Mouse (Mus musculus): ENCODE measurements around the gene Klhl5. TPM values are rescaled to one million over a fixed set of nuclear protein-coding genes. Genes with fewer than 3 reads are reported as not detected.
A peak's percentile ranks its signal among the peaks of the same experiment; 100 is the strongest.
"Not testable (repeated sequence)": the region's sequence is repeated elsewhere in the genome, so short reads cannot be mapped to it uniquely, and the experiment has no call there.

Klhl5 gene
- polyA plus RNA-seq, 1 experiment from 2014 or later = 72.0 TPM

DNA sequence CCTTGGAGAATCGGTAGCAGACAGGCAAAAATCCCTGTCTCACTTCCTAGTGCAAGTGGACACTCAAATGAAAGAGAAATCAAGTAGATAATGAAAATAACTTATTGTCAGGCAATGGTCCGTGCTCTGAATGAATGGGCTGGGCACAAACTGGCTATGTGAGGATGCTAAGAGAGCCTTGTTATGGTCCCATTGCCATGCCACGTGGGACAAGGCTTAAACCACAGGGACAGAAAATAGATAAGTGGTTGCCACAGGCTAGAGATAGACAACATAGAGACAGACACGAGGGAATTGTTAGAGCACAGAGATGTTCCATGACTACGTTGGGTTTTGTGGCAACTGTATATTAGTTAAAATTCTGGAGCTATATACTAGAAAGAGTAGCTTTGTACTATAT is 6.1 kb upstream of the Klhl5 start:
- WGBS = 70% methylated on average over 5 of the region's 5 CpGs
- DNase-seq (ENCODE audit: low spot score) (no peak), ATAC-seq (no peak)
- no peaks in the 10 kb centered on the region for H3K9me3 ChIP-seq (ENCODE audit: low read length)
- H3K27me3 ChIP-seq (replicated peaks; ENCODE audit: insufficient read depth, low read length) = no peaks in the 10 kb centered on the region
- H3K9ac ChIP-seq (replicated peaks; ENCODE audit: low read depth) = no peak overlapping the region
- no peak for TF ChIP-seq CTCF (IDR thresholded peaks at IDR 0.05)
- TF ChIP-seq EP300 (IDR thresholded peaks at IDR 0.05) = no peak
- H3K36me3 ChIP-seq (ENCODE audit: insufficient read depth, low read length) = no peaks in the 10 kb centered on the region
- H3K4me3 ChIP-seq (ENCODE audit: low read depth, low read length) = no peak overlapping the region
- no peak overlapping the region for H3K4me2 ChIP-seq (replicated peaks; ENCODE audit: low read depth, low read length)
- H3K27ac ChIP-seq (ENCODE audit: low read length) = no peak overlapping the region
- H3K4me1 ChIP-seq (ENCODE audit: insufficient read depth, low read depth, low read length) = peaks cover 10% of the 10 kb centered on the region

DNA sequence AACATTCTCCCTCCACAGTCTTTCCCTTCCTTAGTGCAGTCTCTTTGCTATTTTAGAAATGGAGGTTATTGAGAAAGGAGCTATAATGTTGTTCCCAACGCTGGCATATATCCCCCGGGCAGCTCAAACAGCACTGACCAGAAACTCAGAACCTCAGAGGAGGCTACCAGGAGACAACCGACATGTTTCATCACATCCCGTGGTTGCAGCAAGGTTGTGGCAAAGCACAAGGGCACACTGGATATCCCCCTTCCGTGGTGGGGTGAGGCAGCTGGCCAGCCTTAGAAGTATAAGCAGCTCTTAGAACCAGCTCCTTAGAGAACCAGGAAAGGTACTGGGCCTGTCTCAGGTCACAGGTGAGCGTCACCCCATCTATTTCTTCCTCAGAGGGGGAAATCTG is 5.7 kb upstream of the Klhl5 start:
- Histone ChIP-seq H3K27ac (ENCODE audit: low read length) (no peak overlapping the region), H3K4me3 (ENCODE audit: low read depth, low read length) (no peak overlapping the region), H3K9ac (replicated peaks; ENCODE audit: low read depth) (no peak overlapping the region), H3K27me3 (replicated peaks; ENCODE audit: insufficient read depth, low read length) (no peaks in the 10 kb centered on the region), H3K4me1 (ENCODE audit: insufficient read depth, low read depth, low read length) (peaks cover 10% of the 10 kb centered on the region), H3K36me3 (ENCODE audit: insufficient read depth, low read length) (no peaks in the 10 kb centered on the region), H3K9me3 (ENCODE audit: low read length) (no peaks in the 10 kb centered on the region), H3K4me2 (replicated peaks; ENCODE audit: low read depth, low read length) (no peak overlapping the region)
- 90% methylated on average over 6 of the region's 6 CpGs for WGBS
- no peak for DNase-seq (ENCODE audit: low spot score)
- no peak for ATAC-seq
- TF ChIP-seq EP300 (IDR thresholded peaks at IDR 0.05) (no peak), CTCF (IDR thresholded peaks at IDR 0.05) (no peak)

DNA sequence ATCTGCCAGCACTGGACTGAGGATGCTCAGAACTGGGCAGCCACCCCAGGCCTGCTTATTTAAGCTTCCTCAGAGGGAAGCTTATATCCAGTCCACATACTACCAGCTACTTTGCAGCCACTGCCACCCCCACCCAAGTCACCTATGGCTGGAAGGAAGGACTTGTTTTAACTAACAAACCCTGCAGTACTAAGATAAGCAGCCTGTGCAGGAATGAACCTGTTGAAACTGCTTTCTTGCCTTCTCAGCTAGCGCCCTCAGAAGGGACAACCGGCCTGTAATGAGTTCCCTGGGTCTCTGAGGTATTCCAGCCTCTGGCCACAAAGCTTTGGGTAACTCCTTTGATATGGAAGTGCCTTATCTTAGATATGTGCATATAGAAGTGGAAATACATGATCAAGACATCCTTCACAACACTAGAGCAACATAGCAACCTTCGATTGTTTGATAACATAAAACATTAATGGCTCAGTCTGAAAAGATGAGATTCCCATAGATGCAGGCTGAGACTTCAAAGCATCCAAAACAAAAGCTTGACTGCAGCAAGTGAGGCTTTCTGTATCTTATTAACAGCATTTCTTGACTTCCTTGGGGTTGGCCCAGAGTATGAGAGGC is 5.2 kb upstream of the Klhl5 start:
- Histone ChIP-seq H3K9me3 (ENCODE audit: low read length) (no peaks in the 10 kb centered on the region), H3K36me3 (ENCODE audit: insufficient read depth, low read length) (no peaks in the 10 kb centered on the region), H3K27me3 (replicated peaks; ENCODE audit: insufficient read depth, low read length) (no peaks in the 10 kb centered on the region), H3K27ac (ENCODE audit: low read length) (peak overlapping the region; percentile 29; the same call in 1 of the 2 replicates), H3K4me1 (ENCODE audit: insufficient read depth, low read depth, low read length) (peaks cover 13% of the 10 kb centered on the region), H3K9ac (replicated peaks; ENCODE audit: low read depth) (no peak overlapping the region), H3K4me2 (replicated peaks; ENCODE audit: low read depth, low read length) (no peak overlapping the region), H3K4me3 (ENCODE audit: low read depth, low read length) (no peak overlapping the region)
- WGBS = 48% methylated on average over 3 of the region's 3 CpGs
- ATAC-seq = no peak
- DNase-seq (ENCODE audit: low spot score) = no peak
- TF ChIP-seq EP300 (IDR thresholded peaks at IDR 0.05) (no peak), CTCF (IDR thresholded peaks at IDR 0.05) (no peak)

DNA sequence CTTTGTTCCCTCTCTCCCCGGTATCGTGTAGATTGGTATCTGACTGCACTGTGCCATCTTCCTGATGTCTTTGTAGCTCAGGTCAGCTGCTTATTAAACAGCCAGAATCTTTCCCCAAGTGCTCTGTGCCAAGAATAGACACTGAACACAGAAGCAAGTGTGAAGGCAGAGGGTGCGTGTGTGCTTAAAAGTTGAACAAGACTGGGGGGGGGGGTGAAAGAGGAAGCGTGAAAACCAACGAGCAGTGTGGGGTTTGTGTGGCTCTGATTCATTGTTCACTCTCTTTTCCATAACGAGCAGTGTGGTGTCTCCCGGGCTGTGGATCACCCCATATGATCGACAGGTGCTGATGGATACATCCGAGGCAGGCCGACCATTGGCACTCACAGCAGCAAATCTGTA is 4.7 kb upstream of the Klhl5 start:
- ATAC-seq = 0 out of 2 replicates have a peak, but pooled peaks have one; percentile 3
- Histone ChIP-seq H3K27ac (ENCODE audit: low read length) (peak overlapping the region; percentile 29; the same call in 1 of the 2 replicates), H3K9ac (replicated peaks; ENCODE audit: low read depth) (no peak overlapping the region), H3K9me3 (ENCODE audit: low read length) (no peaks in the 10 kb centered on the region), H3K36me3 (ENCODE audit: insufficient read depth, low read length) (no peaks in the 10 kb centered on the region), H3K4me1 (ENCODE audit: insufficient read depth, low read depth, low read length) (peaks cover 13% of the 10 kb centered on the region), H3K4me2 (replicated peaks; ENCODE audit: low read depth, low read length) (no peak overlapping the region), H3K4me3 (ENCODE audit: low read depth, low read length) (no peak overlapping the region), H3K27me3 (replicated peaks; ENCODE audit: insufficient read depth, low read length) (no peaks in the 10 kb centered on the region)
- 25% methylated on average over 10 of the region's 10 CpGs for WGBS
- DNase-seq (ENCODE audit: low spot score) = no peak
- no peak for TF ChIP-seq EP300 (IDR thresholded peaks at IDR 0.05)
- no peak for TF ChIP-seq CTCF (IDR thresholded peaks at IDR 0.05)

DNA sequence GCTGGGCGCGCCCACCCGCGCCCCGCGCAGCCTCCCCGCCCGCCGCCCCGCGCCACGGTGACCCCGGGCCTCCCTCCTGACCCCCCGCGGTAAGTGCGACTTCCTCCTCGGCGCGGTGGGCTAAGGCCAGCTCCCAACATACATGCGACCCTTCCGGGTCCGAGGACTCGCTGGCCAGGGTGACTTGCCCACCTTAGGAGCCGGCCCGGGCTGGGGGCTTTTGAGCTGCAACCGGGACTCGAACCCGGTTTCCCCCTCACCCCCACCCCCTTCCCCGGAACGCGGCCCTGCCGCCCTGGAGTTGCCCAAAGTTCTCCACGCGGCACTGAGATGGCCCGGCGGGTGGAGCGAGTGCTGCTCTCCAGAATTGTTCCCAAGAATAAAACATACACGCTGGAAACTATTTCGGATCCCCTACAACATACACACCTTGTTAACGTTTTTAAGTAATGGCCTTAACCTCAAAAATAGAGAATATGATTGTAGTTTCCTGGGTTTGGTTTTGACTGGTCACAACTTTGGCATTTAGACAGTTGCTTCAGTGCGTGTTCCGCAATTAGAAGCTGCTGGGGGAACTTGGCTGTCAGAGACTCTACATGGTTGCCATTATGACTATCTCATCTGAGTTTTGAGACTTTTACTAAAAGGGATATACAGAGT is 564 bp downstream of the Klhl5 start:
- Histone ChIP-seq H3K27ac (ENCODE audit: low read length) (peak overlapping the region; percentile 96), H3K36me3 (ENCODE audit: insufficient read depth, low read length) (no peaks in the 10 kb centered on the region), H3K9me3 (ENCODE audit: low read length) (no peaks in the 10 kb centered on the region), H3K4me1 (ENCODE audit: insufficient read depth, low read depth, low read length) (peaks cover 7% of the 10 kb centered on the region), H3K4me2 (replicated peaks; ENCODE audit: low read depth, low read length) (peak overlapping the region; percentile 87), H3K4me3 (ENCODE audit: low read depth, low read length) (peak overlapping the region; percentile 91), H3K27me3 (replicated peaks; ENCODE audit: insufficient read depth, low read length) (no peaks in the 10 kb centered on the region), H3K9ac (replicated peaks; ENCODE audit: low read depth) (peak overlapping the region; percentile 95)
- peak; percentile 54 for DNase-seq (ENCODE audit: low spot score)
- TF ChIP-seq EP300 (IDR thresholded peaks at IDR 0.05) (no peak), CTCF (IDR thresholded peaks at IDR 0.05) (no peak)
- 2% methylated on average over 28 of the region's 42 CpGs for WGBS
- peak; percentile 25 for ATAC-seq

DNA sequence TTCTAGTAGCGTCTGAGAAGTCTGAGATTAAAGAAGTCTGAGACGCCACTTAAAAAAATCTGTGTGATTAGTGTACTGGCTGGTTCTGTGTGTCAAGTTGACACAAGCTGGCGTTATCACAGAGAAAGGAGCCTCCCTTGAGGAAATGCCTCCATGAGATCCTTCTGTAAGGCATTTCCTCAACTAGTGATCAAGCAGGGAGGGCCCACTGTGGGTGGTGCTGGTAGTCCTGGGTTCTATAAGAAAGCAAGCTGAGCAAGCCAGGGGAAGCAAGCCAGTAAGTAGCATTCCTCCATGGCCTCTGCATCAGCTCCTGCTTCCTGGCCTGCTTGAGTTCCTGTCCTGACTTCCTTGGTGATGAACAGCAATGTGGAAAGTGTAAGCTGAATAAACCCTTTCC is 4.9 kb downstream of the Klhl5 start:
- not testable (repeated sequence) for H3K27me3 ChIP-seq (replicated peaks; ENCODE audit: insufficient read depth, low read length); H3K36me3 ChIP-seq (ENCODE audit: insufficient read depth, low read length); H3K9me3 ChIP-seq (ENCODE audit: low read length); H3K4me2 ChIP-seq (replicated peaks; ENCODE audit: low read depth, low read length); H3K9ac ChIP-seq (replicated peaks; ENCODE audit: low read depth); H3K4me3 ChIP-seq (ENCODE audit: low read depth, low read length); ATAC-seq; H3K4me1 ChIP-seq (ENCODE audit: insufficient read depth, low read depth, low read length)
- DNase-seq (ENCODE audit: low spot score) = peak; percentile 37
- 16% methylated on average over 3 of the region's 3 CpGs for WGBS
- H3K27ac ChIP-seq (ENCODE audit: low read length) = 0 out of 2 replicates have a peak overlapping the region, but pooled peaks have one; percentile 73
